Mouse (Mus musculus) heart, embryonic 16.5 days (tissue): ENCODE data around the gene Adat2. TPM values are rescaled to one million over a fixed set of nuclear protein-coding genes. Genes with fewer than 3 reads are reported as not detected.

Source experiments
- ATAC-seq: fragments of 200-750 bp; cut with Nextera tagmentation; replicated peaks from 2 replicates; pipeline ENCODE4 v1.8.0; 2017; ENCODE audit warnings: moderate number of reproducible peaks; ENCODE audit not compliant: insufficient read depth, low FRiP score; ENCODE audit errors: extremely low read depth
- H3K27ac ChIP-seq: fragments of 300-500 bp; sonication (generic); 2 replicates; pipeline ENCODE4 v1.5.1; 2014; ENCODE audit warnings: mild to moderate bottlenecking, low read length, control low read depth, moderate library complexity
- H3K27me3 ChIP-seq: fragments of 300-500 bp; sonication (generic); 2 replicates; pipeline ENCODE4 v1.6.1; 2014; ENCODE audit warnings: low read length, mixed read lengths; ENCODE audit not compliant: control insufficient read depth, insufficient read depth
- H3K36me3 ChIP-seq: fragments of 300-500 bp; sonication (generic); 2 replicates; pipeline ENCODE4 v1.6.1; 2014; ENCODE audit not compliant: control insufficient read depth, insufficient read depth
- H3K4me1 ChIP-seq: fragments of 300-500 bp; sonication (generic); 2 replicates; pipeline ENCODE4 v1.6.1; 2014; ENCODE audit warnings: low read length, mixed read lengths; ENCODE audit not compliant: control insufficient read depth, insufficient read depth
- H3K4me2 ChIP-seq: fragments of 300-500 bp; sonication (generic); 2 replicates; pipeline ENCODE4 v1.6.1; 2014; ENCODE audit warnings: low read depth, mild to moderate bottlenecking, control low read depth, low read length
- H3K4me3 ChIP-seq: fragments of 300-500 bp; sonication (generic); 2 replicates; pipeline ENCODE4 v1.5.1; 2014; ENCODE audit warnings: mild to moderate bottlenecking, control low read depth, low read length
- H3K9ac ChIP-seq: fragments of 300-500 bp; sonication (generic); 2 replicates; pipeline ENCODE4 v1.6.1; 2014; ENCODE audit warnings: low read length, control low read depth
- H3K9me3 ChIP-seq: fragments of 300-500 bp; sonication (generic); replicated peaks from 2 replicates; pipeline ENCODE4 v1.6.1; 2016; ENCODE audit warnings: low read length; ENCODE audit not compliant: control insufficient read depth
- WGBS: fragments of 180-500 bp; shearing (Covaris S2); extraction: QIAGEN DNeasy Blood & Tissue Kit; methylation state at CpG from one replicate; pipeline ENCODE4 v1.1.7; 2014; 5-methylcytosine and 5-hydroxymethylcytosine counted together
- polyA plus RNA-seq: library from polyadenylated mRNA; unstranded; fragments of >200 nt; fragmentation: Nextera tagmentation; extraction: Ambion mirVana; gene quantifications from 2 replicates; pipeline ENCODE4 v1.2.1, GENCODE M21; 2015

The Adat2 gene
- polyA plus RNA-seq, 1 experiment from 2014 or later, result 2.4 TPM

DNA sequence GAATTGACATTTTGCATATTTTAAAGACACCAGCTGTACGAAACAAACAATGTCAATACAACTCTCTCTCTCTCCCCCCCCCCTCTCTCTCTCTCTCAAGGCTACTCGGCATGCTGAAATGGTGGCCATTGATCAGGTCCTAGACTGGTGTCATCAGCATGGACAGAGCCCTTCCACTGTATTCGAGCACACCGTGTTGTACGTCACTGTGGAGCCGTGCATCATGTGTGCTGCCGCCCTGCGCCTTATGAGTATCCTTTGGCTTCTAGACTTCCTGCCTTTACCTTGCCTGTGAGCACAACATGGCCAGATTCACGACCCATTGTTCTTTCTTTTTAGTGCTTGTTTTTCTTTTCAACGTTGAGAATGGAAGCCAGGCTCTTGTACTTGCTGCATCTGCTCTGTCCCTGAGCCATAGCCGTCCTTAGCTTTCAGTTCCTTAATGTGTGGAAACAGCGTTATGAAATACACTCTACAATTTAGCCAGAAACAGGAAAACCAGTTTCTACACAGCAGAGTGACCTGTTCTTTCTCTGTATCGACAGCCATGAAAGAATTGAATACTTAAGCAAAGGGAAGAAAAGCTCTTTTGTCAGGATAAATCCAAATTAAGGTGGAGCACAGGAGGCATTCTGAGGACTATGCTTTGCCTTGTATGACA lies 7.5 kb downstream of the Adat2 start:
- ATAC-seq, result no peak
- Histone ChIP-seq H3K9ac (no peak overlapping the region), H3K9me3 (no peaks in the 10 kb centered on the region), H3K27ac (no peak overlapping the region), H3K27me3 (no peaks in the 10 kb centered on the region), H3K4me1 (no peaks in the 10 kb centered on the region), H3K4me2 (no peak overlapping the region), H3K4me3 (no peak overlapping the region), H3K36me3 (peaks cover 12% of the 10 kb centered on the region)
- WGBS, result 86% methylated on average over 13 of the region's 13 CpGs

DNA sequence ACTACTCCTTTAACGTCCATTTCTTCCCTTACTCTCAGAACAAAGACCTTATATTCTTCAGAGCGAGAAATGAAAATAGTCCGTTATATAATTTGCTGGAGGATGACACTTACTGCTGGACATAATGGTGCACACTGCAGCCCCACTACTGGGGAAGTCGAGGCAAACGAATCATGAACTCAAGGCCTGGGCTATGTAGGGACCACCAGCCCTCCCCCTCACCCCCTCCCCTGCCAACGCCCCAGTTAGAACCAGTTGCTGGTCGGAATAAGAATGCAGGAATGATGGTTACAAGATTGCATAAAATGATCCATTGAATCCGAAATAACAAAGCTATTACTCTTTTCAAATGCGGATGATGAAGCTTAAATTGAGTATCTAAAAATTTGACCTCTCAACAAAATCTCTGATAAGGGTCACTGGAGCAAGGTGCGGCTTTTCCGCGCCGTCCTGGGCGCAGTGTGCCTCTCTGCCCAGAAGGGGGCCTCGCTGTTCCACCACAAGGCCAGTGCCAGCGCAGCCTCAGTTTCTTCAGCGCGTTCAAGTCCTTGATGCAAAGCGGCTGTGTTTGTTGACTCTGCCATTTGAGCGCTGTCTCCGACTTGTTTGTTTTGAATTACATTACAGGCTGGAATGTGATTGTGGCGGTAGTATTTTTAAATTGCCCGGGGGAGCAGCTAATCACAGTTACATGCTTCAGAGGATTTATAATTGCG lies 11.8 kb downstream of the Adat2 start:
- no peak for ATAC-seq
- Histone ChIP-seq H3K4me2 (peak overlapping the region; percentile 64), H3K9ac (no peak overlapping the region; the same call in 1 of the 2 replicates)

DNA sequence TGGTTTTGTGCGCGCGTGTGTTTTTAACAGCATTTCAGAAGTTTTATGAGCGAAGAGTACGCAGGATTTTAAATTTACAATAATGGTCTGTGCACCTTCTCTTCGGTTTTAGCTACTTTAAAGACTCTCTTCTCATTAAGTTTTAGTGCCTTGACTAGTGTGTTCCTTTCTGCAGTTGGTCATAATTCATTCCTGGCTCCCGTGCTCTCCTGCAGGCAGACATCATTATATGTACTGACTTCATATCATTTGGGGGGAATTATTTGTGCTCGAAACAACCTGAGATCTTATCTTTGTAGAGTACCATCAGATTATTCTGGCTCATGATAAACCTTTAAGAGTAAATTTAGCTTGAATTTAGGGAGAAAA lies 12.4 kb downstream of the Adat2 start:
- no peaks in the 10 kb centered on the region; the same call in 1 of the 2 replicates for H3K4me1 ChIP-seq
- no peaks in the 10 kb centered on the region for H3K27me3 ChIP-seq
- WGBS, result 47% methylated on average over 8 of the region's 8 CpGs
- H3K4me2 ChIP-seq, result peak overlapping the region; percentile 64
- no peaks in the 10 kb centered on the region for H3K9me3 ChIP-seq
- no peak overlapping the region for H3K27ac ChIP-seq
- no peak for ATAC-seq
- no peak overlapping the region; the same call in 1 of the 2 replicates for H3K9ac ChIP-seq
- H3K4me3 ChIP-seq, result peak overlapping the region; percentile 44
- peaks cover 5% of the 10 kb centered on the region for H3K36me3 ChIP-seq

More for the DNA sequence above, 11.8 kb downstream of the Adat2 start:
- no peak overlapping the region for H3K27ac ChIP-seq
- H3K4me1 ChIP-seq, result no peaks in the 10 kb centered on the region
- H3K9me3 ChIP-seq, result no peaks in the 10 kb centered on the region
- peaks cover 6% of the 10 kb centered on the region for H3K36me3 ChIP-seq
- H3K27me3 ChIP-seq, result no peaks in the 10 kb centered on the region
- 24% methylated on average over 24 of the region's 24 CpGs for WGBS
- peak overlapping the region; percentile 44 for H3K4me3 ChIP-seq

DNA sequence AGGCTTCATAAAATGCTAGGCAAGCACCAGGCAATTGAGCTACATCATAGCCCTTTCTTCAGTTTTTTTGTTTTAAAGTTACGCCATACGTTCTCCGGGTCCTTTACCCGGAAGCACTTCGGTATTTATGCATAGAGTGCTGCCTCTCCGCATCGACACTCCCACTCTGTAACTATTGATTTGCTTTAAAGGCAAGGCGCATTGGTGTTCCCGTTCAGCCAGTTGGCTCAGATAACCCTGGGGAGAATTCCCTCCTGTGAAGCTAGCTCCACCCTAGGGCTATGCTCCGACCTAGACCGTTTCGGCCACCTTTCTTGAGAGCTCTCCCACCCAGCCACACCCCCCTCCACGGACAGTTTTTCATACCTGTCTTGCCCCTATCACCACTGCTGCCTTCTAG lies 13.7 kb downstream of the Adat2 start:
- no peaks in the 10 kb centered on the region for H3K27me3 ChIP-seq
- H3K9ac ChIP-seq, result no peak overlapping the region
- 60% methylated on average over 13 of the region's 13 CpGs for WGBS
- peaks cover 2% of the 10 kb centered on the region; the same call in 1 of the 2 replicates for H3K36me3 ChIP-seq
- H3K4me1 ChIP-seq, result no peaks in the 10 kb centered on the region; the same call in 1 of the 2 replicates
- H3K9me3 ChIP-seq, result no peaks in the 10 kb centered on the region
- ATAC-seq, result no peak
- H3K27ac ChIP-seq, result no peak overlapping the region
- H3K4me2 ChIP-seq, result no peak overlapping the region
- no peak overlapping the region for H3K4me3 ChIP-seq

DNA sequence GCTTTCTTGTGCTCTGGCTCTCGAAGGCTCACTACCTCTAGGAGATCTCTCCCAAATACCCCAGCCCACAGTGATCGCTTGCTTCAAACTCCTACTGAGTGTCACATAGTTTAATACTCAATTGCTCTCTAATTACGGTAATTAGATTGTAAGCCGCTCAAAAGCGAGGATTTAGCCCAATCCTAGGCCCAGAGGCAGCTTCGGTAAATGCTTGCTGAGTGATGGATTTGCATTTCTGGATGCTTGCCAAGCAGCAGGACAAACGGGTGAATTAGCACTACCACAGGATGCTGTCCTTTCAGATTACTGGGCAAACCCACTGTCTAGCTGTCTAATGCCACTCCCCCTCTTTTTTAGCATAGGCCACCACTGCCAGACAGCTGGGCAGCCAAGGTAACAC lies 17.1 kb downstream of the Adat2 start:
- Histone ChIP-seq H3K9me3 (no peaks in the 10 kb centered on the region), H3K4me3 (no peak overlapping the region), H3K4me1 (no peaks in the 10 kb centered on the region; the same call in 1 of the 2 replicates), H3K27ac (no peak overlapping the region), H3K36me3 (no peaks in the 10 kb centered on the region), H3K4me2 (no peak overlapping the region), H3K27me3 (no peaks in the 10 kb centered on the region), H3K9ac (no peak overlapping the region)
- 54% methylated on average over 7 of the region's 7 CpGs for WGBS
- ATAC-seq, result no peak

DNA sequence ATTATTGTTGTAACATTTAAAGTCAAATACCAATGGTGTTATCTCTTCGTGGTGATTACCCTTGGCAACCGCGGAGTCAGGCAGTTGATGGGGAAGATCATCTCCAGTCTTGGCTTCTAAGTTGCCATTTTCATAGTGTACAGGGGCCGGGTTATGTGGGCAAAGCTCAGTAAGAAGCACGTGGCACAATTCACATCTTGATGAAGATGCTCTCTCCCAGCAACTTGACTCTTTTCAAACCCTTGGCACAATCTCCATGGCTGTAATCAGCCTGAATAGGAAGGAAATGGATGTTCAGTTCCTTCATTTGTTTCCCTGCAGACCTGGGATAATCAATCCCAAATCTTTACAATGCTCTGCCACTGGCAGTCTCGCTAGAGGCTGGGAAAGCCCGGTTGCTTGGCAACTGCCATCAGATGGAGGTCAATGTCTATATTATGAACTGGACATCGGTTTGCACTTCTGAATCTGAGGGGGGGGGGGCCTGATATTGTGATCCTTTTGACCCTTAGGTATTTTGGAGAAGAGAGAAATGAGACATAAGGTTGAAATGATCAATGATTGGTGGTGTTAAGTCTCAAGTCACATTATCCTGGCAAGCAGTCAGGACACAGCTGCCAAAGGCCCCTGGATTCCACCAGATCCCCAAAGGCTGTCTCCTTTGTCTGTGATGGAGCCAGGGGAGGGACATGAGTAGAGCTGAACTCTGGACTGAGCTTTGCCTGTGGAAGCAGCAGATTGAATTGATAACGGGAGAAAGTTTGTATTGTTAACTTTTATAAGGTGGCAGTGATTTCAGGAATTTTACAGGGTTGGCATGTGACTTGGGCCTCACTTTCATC lies 18.2 kb downstream of the Adat2 start:
- no peak for ATAC-seq
- Histone ChIP-seq H3K9me3 (no peaks in the 10 kb centered on the region), H3K9ac (no peak overlapping the region), H3K4me2 (no peak overlapping the region), H3K27me3 (no peaks in the 10 kb centered on the region), H3K4me3 (no peak overlapping the region), H3K36me3 (no peaks in the 10 kb centered on the region), H3K4me1 (no peaks in the 10 kb centered on the region; the same call in 1 of the 2 replicates), H3K27ac (no peak overlapping the region)
- WGBS, result 69% methylated on average over 9 of the region's 9 CpGs

DNA sequence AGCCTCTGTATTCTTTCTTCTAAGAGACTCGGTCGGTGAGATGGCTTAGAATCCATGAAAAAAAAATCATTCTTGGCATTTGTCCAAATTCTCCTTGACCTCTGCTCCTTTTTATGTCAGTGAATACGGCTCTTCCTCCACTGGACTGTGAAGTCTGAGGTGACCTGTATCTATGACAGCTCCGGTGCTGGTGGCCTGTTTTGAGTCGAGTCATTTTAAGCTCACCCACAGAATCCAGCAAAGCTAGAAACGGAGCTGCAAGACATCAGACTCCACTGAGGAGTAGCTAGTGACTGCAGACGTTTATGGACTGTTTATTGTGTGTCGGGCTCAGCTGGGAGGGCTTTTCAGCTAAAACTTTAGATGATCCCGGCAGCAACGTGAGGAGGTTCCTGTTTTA lies 19.3 kb downstream of the Adat2 start:
- Histone ChIP-seq H3K9ac (no peak overlapping the region), H3K4me1 (no peaks in the 10 kb centered on the region; the same call in 1 of the 2 replicates), H3K4me2 (no peak overlapping the region), H3K27me3 (no peaks in the 10 kb centered on the region), H3K27ac (no peak overlapping the region), H3K36me3 (no peaks in the 10 kb centered on the region), H3K4me3 (no peak overlapping the region), H3K9me3 (no peaks in the 10 kb centered on the region)
- ATAC-seq, result no peak
- WGBS, result 41% methylated on average over 10 of the region's 10 CpGs

DNA sequence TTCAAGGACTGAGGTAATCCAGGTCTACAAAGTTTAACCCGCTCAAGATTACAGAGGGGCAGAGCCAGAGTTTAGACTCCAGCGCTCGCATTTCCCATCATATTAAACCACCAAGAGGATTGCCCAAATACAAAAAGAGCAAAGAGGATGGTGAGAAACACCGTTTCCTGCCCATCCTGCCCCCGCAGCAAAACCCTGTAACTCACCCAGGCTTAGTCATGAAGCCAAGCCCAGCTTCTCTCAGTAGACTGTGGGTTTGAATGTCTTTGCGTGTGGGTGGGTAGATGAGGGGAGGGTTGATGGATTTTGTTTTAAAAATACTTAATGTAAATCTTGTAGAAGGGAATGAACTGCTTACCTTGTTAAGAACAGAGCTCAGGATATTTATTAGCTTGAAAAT lies 19.7 kb downstream of the Adat2 start:
- WGBS, result 80% methylated on average over 6 of the region's 6 CpGs

More for the DNA sequence above, 19.7 kb downstream of the Adat2 start:
- no peaks in the 10 kb centered on the region; the same call in 1 of the 2 replicates for H3K4me1 ChIP-seq
- H3K9ac ChIP-seq, result no peak overlapping the region
- H3K9me3 ChIP-seq, result no peaks in the 10 kb centered on the region
- no peaks in the 10 kb centered on the region for H3K36me3 ChIP-seq
- no peak overlapping the region for H3K4me2 ChIP-seq
- no peak overlapping the region for H3K4me3 ChIP-seq
- ATAC-seq, result no peak
- H3K27me3 ChIP-seq, result no peaks in the 10 kb centered on the region
- no peak overlapping the region for H3K27ac ChIP-seq
